Mouse (Mus musculus) megakaryocyte-erythroid progenitor cell, adult 5-6 weeks (primary cell): ENCODE measurements around the gene Gm42421. TPM values are rescaled to one million over a fixed set of nuclear protein-coding genes. Genes with fewer than 3 reads are reported as not detected.

ENCODE experiments used
- ATAC-seq: replicated peaks from 2 replicates; pipeline ENCODE4 v1.8.0; 2016; ENCODE audit warnings: mild to moderate bottlenecking, inconsistent platforms; ENCODE audit not compliant: severe bottlenecking, poor library complexity, low FRiP score, low TSS enrichment
- total RNA-seq, 2 experiments: library from RNA; stranded (forward) in 1 of 2; stranded (reverse) in 1 of 2; fragments of 200-1000, 215-1000 nt in 1 of 2; fragments of >200 nt in 1 of 2; fragmentation: Nextera tagmentation in 1 of 2; gene quantifications; 2 replicates each; pipeline ENCODE4 v1.2.3; 2014 to 2017

Gene Gm42421
- total RNA-seq (2014; fragmentation: Nextera tagmentation) (not detected in 2 replicates), total RNA-seq (2017) (not detected in 2 replicates)

GRCm38 (mm10) chr5:143927875-143928274, at the start of gene Gm42421:
Gene Gm42421 (plus strand): TSS chr5:143928175.
- no peak for ATAC-seq

- no peak for ATAC-seq
Measured at GRCm38 (mm10) chr5:143885274-143885673, 42.7 kb upstream of the Gm42421 start.

GRCm38 (mm10) chr5:143890741-143891140, 37.2 kb upstream of the Gm42421 start:
- no peak for ATAC-seq

GRCm38 (mm10) chr5:143892255-143892886, 35.6 kb upstream of the Gm42421 start:
- 0 out of 2 replicates have a peak, but pooled peaks have one; percentile 33 for ATAC-seq

GRCm38 (mm10) chr5:143893396-143893795, 34.6 kb upstream of the Gm42421 start:
- ATAC-seq, result peak; percentile 96

GRCm38 (mm10) chr5:143897635-143898330, 30.2 kb upstream of the Gm42421 start, which contains the start of gene Ankrd61:
Gene Ankrd61 (minus strand): TSS chr5:143897685.
- no peak for ATAC-seq

- no peak for ATAC-seq
Measured at GRCm38 (mm10) chr5:143902111-143902510, 25.9 kb upstream of the Gm42421 start.

- peak; percentile 76 for ATAC-seq
Measured at GRCm38 (mm10) chr5:143903813-143904212, 24.2 kb upstream of the Gm42421 start.

- no peak for ATAC-seq
Measured at GRCm38 (mm10) chr5:143906429-143906828, 21.5 kb upstream of the Gm42421 start.

- ATAC-seq, result 0 out of 2 replicates have a peak, but pooled peaks have one; percentile 16
Measured at GRCm38 (mm10) chr5:143908926-143909325, 19.0 kb upstream of the Gm42421 start.

- peak; percentile 95 for ATAC-seq
Measured at GRCm38 (mm10) chr5:143909417-143910400, 18.3 kb upstream of the Gm42421 start, which contains the start of the genes Aimp2 and Pms2. Gene Aimp2 (minus strand): TSS chr5:143909847. Gene Pms2 (plus strand): TSS chr5:143909964.

- ATAC-seq, result no peak
Measured at GRCm38 (mm10) chr5:143916221-143916620, 11.8 kb upstream of the Gm42421 start.

GRCm38 (mm10) chr5:143917418-143917817, 10.6 kb upstream of the Gm42421 start:
- ATAC-seq, result peak; percentile 81; the same call in 1 of the 2 replicates

- ATAC-seq, result no peak
Measured at GRCm38 (mm10) chr5:143918120-143918519, 9.9 kb upstream of the Gm42421 start.

GRCm38 (mm10) chr5:143924781-143925452, 3.1 kb upstream of the Gm42421 start:
- peak; percentile 96 for ATAC-seq

- ATAC-seq, result no peak
Measured at GRCm38 (mm10) chr5:143929291-143929690, 1.3 kb downstream of the Gm42421 start.

GRCm38 (mm10) chr5:143930656-143931055, 2.7 kb downstream of the Gm42421 start:
- ATAC-seq, result no peak

- no peak for ATAC-seq
Measured at GRCm38 (mm10) chr5:143931863-143932580, 4.0 kb downstream of the Gm42421 start.
